Mouse (Mus musculus): ENCODE results near the gene Ramac.

DNA sequence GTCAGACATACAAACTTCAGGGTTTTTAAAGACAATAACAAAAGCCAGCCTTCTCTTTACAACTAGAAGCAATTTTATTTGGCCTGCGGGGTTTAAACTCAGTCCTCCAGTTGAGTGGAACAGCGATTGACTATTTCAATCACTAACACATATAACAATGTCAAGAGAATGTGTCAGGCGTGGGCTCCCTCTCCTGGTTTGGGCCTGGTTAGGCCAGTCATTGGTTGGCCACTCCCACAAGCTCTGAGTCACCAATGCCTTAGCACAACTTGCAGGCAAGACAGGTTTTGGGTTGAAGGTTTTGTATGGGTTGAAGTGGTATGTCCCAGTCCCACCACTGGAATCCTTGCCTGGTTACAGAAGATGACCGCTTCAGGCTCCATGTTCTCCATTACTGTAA lies 18.6 kb upstream of the Ramac start:
- TF ChIP-seq CTCF (IDR thresholded peaks at IDR 0.05; ENCODE audit: control insufficient read depth, insufficient read depth, insufficient replicate concordance, low read depth, low read length) (peak; percentile 19; the same call in 1 of the 2 replicates), POLR2A (IDR thresholded peaks at IDR 0.05; ENCODE audit: control insufficient read depth, low read depth, low read length) (no peak)

All from testis, adult 2 months (tissue).